8 mouse cellular contexts compared by ENCODE assay signal in genomic region chr6:88518404-88519263, GRCm38 (mm10). TPM values are rescaled to one million over a fixed set of nuclear protein-coding genes. Genes with fewer than 3 reads are reported as not detected.
DNase-seq lines count a peak whose midpoint lies in the region; ATAC-seq and TF ChIP-seq lines count a peak whose summit lies in the region.

Gene Sec61a1 (minus strand): TSS chr6:88518905.

- H3K27ac ChIP-seq in cortical plate, adult 2 months (ENCODE audit: insufficient read depth, low read length): peak within 1 kb of the TSS; percentile 86

- peak; percentile 96 for TF ChIP-seq POLR2A in cortical plate, adult 2 months (IDR thresholded peaks at IDR 0.05; ENCODE audit: extremely low read depth, insufficient read depth, low read length)

- no peak for TF ChIP-seq CTCF in cortical plate, adult 2 months (IDR thresholded peaks at IDR 0.05; ENCODE audit: extremely low read depth, insufficient read depth, low read length)

- H3K4me1 ChIP-seq in cortical plate, adult 2 months (ENCODE audit: control insufficient read depth, insufficient read depth, low read length): peaks cover 2% of the 10 kb centered on the region
- H3K4me1 ChIP-seq in megakaryocyte, embryonic 14.5 days: peaks cover 80% of the 10 kb centered on the region

- peak within 1 kb of the TSS; percentile 57 for H3K4me3 ChIP-seq in cortical plate, adult 2 months (ENCODE audit: insufficient read depth, low read length)
- peak within 1 kb of the TSS; percentile 94 for H3K4me3 ChIP-seq in megakaryocyte, embryonic 14.5 days (replicated peaks)

- peak; percentile 89 to 93 for DNase-seq in gastrocnemius, adult 8-10 months (ENCODE audit: low spot score in 2 of 2)
- peak; percentile 74 for DNase-seq in hindlimb bud, embryonic 11.5 days (ENCODE audit: extremely low spot score, low read depth, low spot score)
- DNase-seq in left cerebral cortex, adult 8-10 months (ENCODE audit: low spot score in 2 of 2): peak; percentile 81 to 96
- peak; percentile 97 to 98 for DNase-seq in right cerebral cortex, postnatal 10 days (ENCODE audit: low spot score in 2 of 2)
- DNase-seq in urinary bladder, postnatal 25 days (ENCODE audit: low spot score): peak; percentile 86

- no peaks in the 10 kb centered on the region for H3K9me3 ChIP-seq in megakaryocyte, embryonic 14.5 days

- peak; percentile 92 for ATAC-seq in activated CD4-positive, CD25-positive, alpha-beta regulatory T cell, adult 4 months

- peaks cover 36% of the 10 kb centered on the region for H3K36me3 ChIP-seq in megakaryocyte, embryonic 14.5 days (replicated peaks; ENCODE audit: low read length)

- H3K27me3 ChIP-seq in megakaryocyte, embryonic 14.5 days (replicated peaks): no peaks in the 10 kb centered on the region

RNA-seq across cellular contexts. Expression of gene Sec61a1, which starts in this region (rescaled TPM):
- polyA plus RNA-seq in activated CD4-positive, CD25-positive, alpha-beta regulatory T cell, adult 4 months (2017; shearing (Covaris generic)): 100 to 1,000 TPM; 183 to 192 TPM
- 86.3 and 89.3 TPM in 2 replicates for polyA plus RNA-seq in cortical plate, adult 2 months (2012; rRNA removed)
- 10 to 100 TPM; 11.0 to 17.2 (median 14.6) TPM for total RNA-seq in gastrocnemius, adult 8-10 months (2022)
- total RNA-seq in left cerebral cortex, adult 8-10 months (2022): 10 to 100 TPM; 67.9 to 83.1 (median 72.2) TPM
- 80.5 and 126 TPM in 2 replicates for polyA plus RNA-seq in megakaryocyte, embryonic 14.5 days (2012; ENCODE audit: insufficient read depth, low replicate concordance)

Comparison
In these comparisons a context has a peak if more than half of its experiments do, and no peak if none do; other contexts are left out.
1. Peak in every context shown above with its lines: DNase-seq, ATAC-seq, H3K4me3 ChIP-seq and H3K27ac ChIP-seq.